Mouse (Mus musculus) adrenal gland (tissue): ENCODE measurements at regions not wholly inside any gene's neighbourhood (a gene's known extent, or its start where the extent isn't known, plus 50 kb on each side); places are given as distances from the start of the nearest gene placed in this dataset.

Experiments
- intact Hi-C: fragments of 180-260 bp; cut with DNase I; formaldehyde crosslinking; loops from one replicate; pipeline ENCODE4 v1.15.1; 2025
- microRNA-seq, 2 experiments: library from miRNA; unstranded; fragments of <30 nt; microRNA quantifications; one replicate each; pipeline ENCODE4; 2019

DNA sequence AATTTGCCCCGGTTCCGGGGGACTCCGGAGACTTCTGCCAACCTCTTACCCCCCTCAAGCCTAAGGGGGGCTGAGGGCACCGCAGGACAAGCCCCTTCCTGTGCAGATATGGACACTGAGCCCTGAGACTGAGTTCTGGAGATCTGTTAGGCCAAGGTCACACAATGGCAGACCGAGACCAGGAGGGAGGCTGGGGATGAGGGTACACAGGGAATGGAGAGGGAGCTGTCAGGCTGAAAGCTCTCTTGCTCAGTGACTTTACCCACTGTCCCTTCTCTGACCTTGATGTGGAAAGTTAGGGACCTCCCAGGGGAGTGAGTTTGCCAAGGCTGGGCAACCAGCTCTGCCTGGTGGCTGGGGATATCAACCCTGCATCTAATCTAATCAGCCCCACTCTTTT, 82.7 kb downstream of the Cstad start:
- intact Hi-C loops = no loop called here

DNA sequence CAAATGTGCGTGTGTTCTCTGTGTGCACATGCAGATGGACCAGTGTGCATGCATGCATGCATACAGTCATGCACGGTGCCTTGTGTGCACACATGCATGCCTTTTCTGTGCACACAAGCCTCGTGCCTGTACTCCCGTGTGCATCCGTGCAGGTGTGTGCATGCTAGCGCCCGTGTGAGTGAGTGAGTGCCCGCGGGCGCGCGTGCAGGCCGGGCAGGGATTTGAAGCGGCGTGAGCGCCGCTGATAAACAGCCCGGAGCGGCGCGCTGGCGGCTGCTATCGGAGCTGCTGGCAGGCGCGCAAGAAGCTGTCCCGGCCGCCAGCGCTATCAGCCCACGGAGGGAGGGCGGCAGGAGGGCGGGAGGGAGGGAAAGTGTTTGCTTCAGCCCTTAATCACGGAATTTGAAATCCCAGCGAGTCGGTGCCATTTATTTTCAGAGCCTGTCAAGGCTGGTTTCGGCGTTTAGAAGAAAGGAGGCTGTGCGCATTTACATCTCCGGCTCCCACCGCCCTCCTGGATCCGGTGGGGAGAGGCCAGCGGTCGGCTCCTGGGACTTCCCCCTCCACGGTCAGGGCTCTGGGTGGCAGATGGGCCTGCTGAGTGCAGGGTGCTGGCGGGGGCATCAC, 82.1 kb downstream of the Cstad start:
- intact Hi-C loops = no loop called here

DNA sequence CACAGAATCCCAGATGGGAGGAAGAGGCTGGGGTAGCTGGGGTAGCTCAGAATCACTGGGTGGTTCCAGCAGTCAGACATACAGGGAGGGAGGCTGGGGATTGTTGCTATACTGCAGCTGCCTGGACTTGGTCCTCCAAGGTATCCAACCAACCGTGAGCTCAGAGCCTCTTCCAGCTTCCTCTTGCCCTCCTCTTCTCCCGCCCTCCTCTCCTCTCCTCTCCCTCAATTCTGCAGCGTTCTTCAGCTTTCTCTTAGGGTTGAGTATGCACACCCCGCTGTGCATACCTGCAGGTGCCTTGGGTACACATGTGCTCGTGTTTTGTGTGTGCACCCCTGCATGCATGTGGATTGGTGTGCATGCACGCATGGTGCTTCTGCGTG, 81.6 kb downstream of the Cstad start:
- intact Hi-C loops = no loop called here

DNA sequence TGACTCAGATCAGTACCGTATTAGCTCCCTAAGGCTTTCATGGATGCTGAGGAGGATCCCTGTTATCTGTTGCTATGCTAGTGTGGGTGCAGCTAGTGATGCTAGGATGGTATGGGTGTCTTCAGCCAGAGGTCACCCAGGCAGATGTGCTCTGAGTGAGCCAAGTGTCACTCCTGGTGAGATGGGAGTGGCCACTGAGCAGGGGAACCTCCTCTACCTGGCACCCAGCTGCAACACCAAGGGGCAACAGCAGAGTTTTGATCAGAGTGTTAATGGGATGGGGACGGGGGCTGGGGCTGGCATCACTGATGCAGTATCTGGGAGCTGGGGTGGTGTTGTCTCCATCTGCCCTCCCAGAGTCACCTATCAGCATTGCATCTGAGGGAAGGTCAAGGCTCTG, 81.0 kb downstream of the Cstad start:
- intact Hi-C loops = no loop called here

DNA sequence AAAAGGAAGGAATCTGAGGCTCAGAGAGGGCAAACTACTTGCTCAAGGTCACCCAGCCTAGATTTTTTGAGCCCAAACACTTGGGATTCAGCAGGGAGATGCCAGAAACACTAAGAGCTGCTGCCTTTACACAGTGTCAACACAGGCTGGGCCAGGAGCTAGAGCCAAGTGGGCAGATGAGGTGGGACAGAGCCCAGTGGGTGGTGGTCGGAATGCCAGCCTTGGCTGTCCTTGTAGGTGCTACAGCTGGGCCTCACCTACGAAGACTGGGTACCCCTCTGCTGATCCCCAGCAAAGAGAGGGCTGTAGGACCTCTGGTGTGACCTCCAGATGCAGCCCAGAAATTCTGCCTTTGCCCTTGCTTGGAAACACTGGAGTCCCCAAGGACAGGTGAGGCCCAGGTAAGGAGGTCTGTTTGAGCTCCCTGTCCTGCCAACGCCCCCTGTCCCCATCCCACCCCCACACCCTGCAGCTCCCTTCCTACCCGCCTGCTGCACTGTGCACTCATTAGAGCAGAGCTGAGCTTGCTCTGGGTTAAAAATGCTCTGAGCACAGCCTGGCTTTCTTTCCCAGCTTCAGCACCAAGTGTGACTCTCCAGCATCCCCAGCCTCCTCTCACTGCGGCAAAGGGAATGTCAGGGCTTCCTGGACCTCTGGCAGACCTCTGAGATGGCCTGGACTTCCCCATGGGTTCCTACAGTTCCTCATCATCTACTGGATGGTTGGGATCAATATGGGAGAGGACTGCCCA, 76.2 kb downstream of the Cstad start:
- intact Hi-C loops = no loop called here

DNA sequence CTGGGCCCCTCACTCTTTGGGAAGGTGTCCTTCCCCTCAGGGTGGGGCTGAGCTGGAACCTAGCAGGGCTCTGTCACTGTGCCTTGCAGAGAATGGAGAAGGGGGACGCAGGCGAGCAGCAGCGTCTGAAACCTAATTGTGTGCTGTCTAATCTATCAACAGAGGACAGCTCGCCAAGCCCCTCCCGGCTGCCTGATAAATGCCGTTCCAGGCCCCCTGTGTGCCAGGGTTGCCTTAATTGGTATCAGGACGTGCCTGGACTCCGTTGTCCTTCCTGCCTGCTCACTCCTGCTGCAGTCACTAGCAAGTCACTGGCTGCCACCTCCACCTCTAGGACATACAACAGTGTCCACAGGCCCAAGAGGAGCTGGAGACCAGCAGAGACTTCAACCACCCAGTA, 72.6 kb downstream of the Cstad start:
- intact Hi-C loops = no loop called here

DNA sequence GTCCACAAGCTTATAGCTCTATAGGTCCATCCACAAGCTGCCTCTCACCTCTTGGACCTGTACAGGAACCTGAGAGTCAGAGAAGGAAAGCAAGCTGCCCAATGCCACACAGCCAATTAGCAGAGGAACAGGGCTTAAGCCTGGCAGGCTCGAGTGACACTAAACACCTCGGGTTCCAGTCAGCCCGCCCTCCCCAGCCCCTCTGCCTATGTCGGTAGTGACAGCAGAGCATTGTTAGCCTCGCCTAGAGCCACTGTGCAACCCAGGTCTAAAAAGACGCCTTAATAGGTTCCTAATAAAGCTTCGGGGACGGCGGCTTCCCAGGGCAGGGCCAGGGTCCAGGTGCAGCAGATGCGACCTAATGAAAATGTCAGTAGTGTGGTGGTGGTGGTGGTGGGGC, 66.3 kb downstream of the Cstad start:
- intact Hi-C loops = no loop called here

DNA sequence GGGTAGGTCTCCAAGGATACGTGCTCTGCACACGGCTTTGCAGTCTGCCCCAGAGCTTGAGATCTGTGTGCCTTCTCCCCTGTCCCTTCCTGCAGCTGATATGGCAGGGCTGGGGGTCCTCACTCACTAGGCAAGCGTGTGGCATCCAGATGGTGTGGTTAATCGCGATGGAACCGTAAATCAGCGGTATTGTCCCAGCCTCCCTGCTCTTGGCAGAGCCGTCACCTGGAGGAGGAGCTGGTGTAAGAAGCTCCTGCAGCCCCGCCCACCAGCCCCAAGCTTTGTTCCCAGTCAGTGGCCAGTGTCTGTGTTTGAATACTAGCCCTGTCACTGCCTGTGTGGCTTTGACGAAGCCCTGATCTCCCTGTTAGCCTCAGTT, 65.8 kb downstream of the Cstad start:
- intact Hi-C loops = no loop called here

DNA sequence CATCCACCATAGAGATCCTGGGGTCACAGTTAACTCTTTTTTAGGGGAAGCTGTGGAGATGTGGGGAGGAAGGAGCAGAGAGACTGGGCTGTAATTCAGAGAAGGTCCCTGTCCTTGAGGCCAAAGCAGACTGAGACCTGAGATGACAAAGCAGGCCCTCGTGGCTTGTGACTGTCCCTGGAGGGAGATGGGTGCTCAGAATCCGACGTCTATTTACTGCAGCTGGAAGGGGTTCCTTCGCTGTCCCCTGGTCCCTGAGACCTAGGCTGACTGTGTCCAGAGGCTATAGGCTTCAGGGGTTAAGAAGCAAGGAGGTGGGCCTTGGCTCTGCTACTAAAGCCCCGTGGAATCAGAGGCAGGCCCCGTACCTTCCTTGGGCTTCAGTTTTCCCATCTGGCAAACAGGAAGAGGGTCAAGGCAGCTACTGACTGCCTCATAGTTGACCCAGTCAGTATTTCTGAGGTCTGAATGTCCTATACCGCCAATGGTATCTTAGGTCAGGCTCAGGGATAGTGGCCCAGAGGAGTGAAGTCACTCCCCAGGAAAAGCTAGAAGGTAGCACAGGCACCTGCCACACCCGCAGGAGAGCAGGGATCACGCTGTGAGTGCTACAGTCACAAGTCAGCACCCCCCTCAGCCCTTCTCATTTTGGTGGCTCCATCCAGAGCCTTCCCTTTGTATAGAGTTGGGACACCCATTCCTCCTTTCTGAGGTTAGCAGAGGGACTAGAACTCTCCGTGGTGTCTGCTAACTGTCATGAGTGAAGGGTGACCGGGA, 65.2 kb downstream of the Cstad start:
- intact Hi-C loops = loop anchor here (5.0 kb wide), 1 partner anchor 58 kb away; no protein-coding TSS in a partner anchor

DNA sequence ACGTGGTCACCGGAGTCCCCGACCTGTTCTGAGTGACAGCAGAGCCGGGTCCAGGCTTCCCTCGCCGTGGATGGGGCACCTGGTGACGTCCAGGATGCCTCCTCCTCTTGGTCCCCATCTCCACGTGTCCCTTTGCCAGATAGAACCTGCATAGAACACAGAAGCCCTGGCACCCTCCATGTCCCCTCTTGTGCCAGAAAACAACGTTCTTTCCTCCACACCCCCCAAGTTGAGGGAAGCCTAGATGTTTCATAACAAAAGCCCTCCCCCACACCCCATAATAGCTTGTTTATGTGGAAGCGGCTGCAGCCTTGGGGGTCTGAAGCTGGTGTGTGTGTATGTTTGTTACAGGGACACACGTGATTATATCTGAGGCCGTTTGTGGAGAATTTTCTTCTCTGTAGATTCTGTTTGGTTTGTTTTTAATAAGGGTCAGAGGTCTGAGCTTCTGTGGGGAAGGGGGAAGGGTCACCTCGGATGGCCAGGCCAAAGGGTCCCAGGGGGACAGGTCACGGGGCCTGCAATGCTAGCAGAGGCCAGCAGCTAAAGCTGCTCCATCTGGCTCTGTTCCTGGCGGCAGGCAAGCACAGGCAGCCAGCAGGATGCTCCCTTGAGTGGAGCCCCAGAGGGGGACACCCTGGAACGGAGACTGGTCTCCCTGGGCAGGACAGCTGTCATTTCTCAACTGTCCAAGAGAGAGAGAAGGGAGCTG, 64.2 kb downstream of the Cstad start:
- intact Hi-C loops = loop anchor here (5.0 kb wide), 1 partner anchor 57 kb away; no protein-coding TSS in a partner anchor

Small RNA genes lying in the stretch of these regions (microRNA-seq; reads per million reads assigned to microRNA genes)
- 0.25 to 0.46 reads per million in 2 experiments for gene Mir3089
